Mouse (Mus musculus): ENCODE data around the gene Edem3. TPM values are rescaled to one million over a fixed set of nuclear protein-coding genes. Genes with fewer than 3 reads are reported as not detected.

The Edem3 gene
- polyA plus RNA-seq, 1 experiment, result 22.6 TPM

DNA sequence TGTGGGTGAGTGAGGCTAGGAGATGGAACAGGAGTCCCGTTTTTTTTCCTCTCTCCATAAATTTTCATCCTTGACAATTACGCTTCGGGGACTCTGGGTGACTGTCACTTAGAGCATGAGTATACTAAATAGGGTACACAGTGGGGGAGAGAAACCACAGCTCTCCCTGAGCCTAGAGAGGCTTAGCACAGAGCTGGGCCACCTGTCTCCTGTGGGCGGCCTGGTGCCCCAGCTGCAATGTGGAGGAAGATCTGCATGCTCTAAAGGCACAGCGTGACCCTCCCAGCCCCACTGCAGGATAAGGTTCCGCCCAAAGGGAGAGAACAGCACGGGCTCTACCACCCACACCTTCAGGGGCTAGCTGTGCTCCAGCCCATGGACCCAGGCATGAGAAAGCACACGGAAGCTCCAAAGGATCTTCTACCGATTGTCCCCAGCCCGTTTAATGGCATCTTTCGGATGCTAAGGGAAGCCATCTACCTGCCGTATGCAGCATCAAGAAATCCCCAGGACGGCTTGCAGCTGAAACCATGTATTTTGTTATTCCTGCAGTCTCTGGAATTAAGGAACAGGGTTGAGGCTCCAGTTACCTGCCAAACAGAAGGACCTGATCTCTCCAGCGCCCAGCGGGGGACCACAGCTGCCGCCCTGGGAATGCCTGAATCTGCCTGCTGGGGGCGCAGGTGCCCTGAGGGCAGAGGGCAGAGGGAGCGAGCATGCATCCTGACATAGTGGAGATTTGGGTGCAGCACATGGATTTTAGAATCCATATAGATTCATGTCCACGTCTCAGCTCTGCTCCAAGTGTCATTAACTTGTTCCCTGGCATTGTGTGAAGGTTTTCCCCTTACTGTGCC, 91.0 kb downstream of the Edem3 start:
- H3K9me3 ChIP-seq (replicated peaks; ENCODE audit: control insufficient read depth, insufficient read depth, low read length, poor library complexity, severe bottlenecking), result no peaks in the 10 kb centered on the region
- no peak overlapping the region for H3K27ac ChIP-seq (ENCODE audit: insufficient read depth, low read length)
- no peaks in the 10 kb centered on the region; the same call in 1 of the 2 replicates for H3K27me3 ChIP-seq (ENCODE audit: control insufficient read depth, insufficient read depth, low read length, poor library complexity, severe bottlenecking)
- no peak for TF ChIP-seq EP300 (IDR thresholded peaks at IDR 0.05; ENCODE audit: insufficient read depth, low read depth, low read length)
- TF ChIP-seq POLR2A (IDR thresholded peaks at IDR 0.05; ENCODE audit: insufficient read depth, low read length), result no peak
- TF ChIP-seq CTCF (IDR thresholded peaks at IDR 0.05; ENCODE audit: low read depth, low read length), result peak; percentile 60
- no peaks in the 10 kb centered on the region for H3K36me3 ChIP-seq (ENCODE audit: control insufficient read depth, insufficient read depth, low read length, poor library complexity, severe bottlenecking)
- no peaks in the 10 kb centered on the region for H3K4me1 ChIP-seq (ENCODE audit: control insufficient read depth, insufficient read depth, low read length)
- H3K9ac ChIP-seq (ENCODE audit: low read depth, poor library complexity, severe bottlenecking), result no peak overlapping the region
- no peak overlapping the region for H3K4me3 ChIP-seq (ENCODE audit: low read depth, low read length)

GRCm38 (mm10) chr1:151848286-151848685, 93.1 kb downstream of the Edem3 start:
- H3K4me3 ChIP-seq (ENCODE audit: low read depth, low read length), result no peak overlapping the region
- no peaks in the 10 kb centered on the region for H3K9me3 ChIP-seq (replicated peaks; ENCODE audit: control insufficient read depth, insufficient read depth, low read length, poor library complexity, severe bottlenecking)
- H3K4me1 ChIP-seq (ENCODE audit: control insufficient read depth, insufficient read depth, low read length), result no peaks in the 10 kb centered on the region

DNA sequence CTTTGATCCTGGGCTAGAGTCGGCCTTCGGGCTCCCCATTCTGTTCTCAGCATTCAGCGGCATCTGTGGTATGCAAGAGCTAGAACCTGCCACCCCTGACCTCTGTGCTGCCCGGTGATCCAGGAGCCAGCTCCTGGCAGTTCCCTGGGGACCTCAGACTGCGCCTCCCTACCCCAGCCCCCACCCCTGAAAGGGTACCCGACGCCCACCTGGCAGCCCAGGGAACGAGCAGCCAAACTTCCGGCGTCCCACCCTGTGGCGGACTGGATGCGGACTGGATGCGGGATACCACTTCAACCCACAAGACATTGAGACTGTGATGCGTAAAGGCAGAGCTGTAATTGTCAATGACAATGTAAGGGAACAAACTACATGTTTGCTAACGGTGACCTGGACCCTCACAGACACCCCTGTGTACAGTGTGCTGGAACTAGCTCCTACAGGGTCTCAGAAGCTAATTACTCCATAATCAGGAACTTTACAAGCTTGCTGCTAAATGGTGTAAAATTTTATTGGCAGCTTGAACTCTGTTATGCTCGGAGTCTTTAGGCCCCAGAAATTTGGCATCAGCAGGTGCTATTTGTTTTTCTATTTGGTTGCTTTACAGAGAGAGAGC, 94.9 kb downstream of the Edem3 start:
- no peaks in the 10 kb centered on the region for H3K36me3 ChIP-seq (ENCODE audit: control insufficient read depth, insufficient read depth, low read length, poor library complexity, severe bottlenecking)
- H3K4me1 ChIP-seq (ENCODE audit: control insufficient read depth, insufficient read depth, low read length), result no peaks in the 10 kb centered on the region
- no peak overlapping the region for H3K4me3 ChIP-seq (ENCODE audit: low read depth, low read length)
- H3K9me3 ChIP-seq (replicated peaks; ENCODE audit: control insufficient read depth, insufficient read depth, low read length, poor library complexity, severe bottlenecking), result no peaks in the 10 kb centered on the region
- TF ChIP-seq POLR2A (IDR thresholded peaks at IDR 0.05; ENCODE audit: insufficient read depth, low read length) (no peak), EP300 (IDR thresholded peaks at IDR 0.05; ENCODE audit: insufficient read depth, low read depth, low read length) (no peak), CTCF (IDR thresholded peaks at IDR 0.05; ENCODE audit: low read depth, low read length) (no peak)
- no peaks in the 10 kb centered on the region; the same call in 1 of the 2 replicates for H3K27me3 ChIP-seq (ENCODE audit: control insufficient read depth, insufficient read depth, low read length, poor library complexity, severe bottlenecking)
- no peak overlapping the region for H3K27ac ChIP-seq (ENCODE audit: insufficient read depth, low read length)
- H3K9ac ChIP-seq (ENCODE audit: low read depth, poor library complexity, severe bottlenecking), result no peak overlapping the region

More at GRCm38 (mm10) chr1:151848286-151848685, 93.1 kb downstream of the Edem3 start:
- TF ChIP-seq POLR2A (IDR thresholded peaks at IDR 0.05; ENCODE audit: insufficient read depth, low read length) (no peak), EP300 (IDR thresholded peaks at IDR 0.05; ENCODE audit: insufficient read depth, low read depth, low read length) (no peak), CTCF (IDR thresholded peaks at IDR 0.05; ENCODE audit: low read depth, low read length) (no peak)
- Histone ChIP-seq H3K27ac (ENCODE audit: insufficient read depth, low read length) (no peak overlapping the region), H3K27me3 (ENCODE audit: control insufficient read depth, insufficient read depth, low read length, poor library complexity, severe bottlenecking) (no peaks in the 10 kb centered on the region; the same call in 1 of the 2 replicates), H3K9ac (ENCODE audit: low read depth, poor library complexity, severe bottlenecking) (no peak overlapping the region), H3K36me3 (ENCODE audit: control insufficient read depth, insufficient read depth, low read length, poor library complexity, severe bottlenecking) (no peaks in the 10 kb centered on the region)

GRCm38 (mm10) chr1:151851051-151851848, 96.1 kb downstream of the Edem3 start:
- no peak for TF ChIP-seq EP300 (IDR thresholded peaks at IDR 0.05; ENCODE audit: insufficient read depth, low read depth, low read length)
- TF ChIP-seq POLR2A (IDR thresholded peaks at IDR 0.05; ENCODE audit: insufficient read depth, low read length), result no peak
- TF ChIP-seq CTCF (IDR thresholded peaks at IDR 0.05; ENCODE audit: low read depth, low read length), result no peak
- no peak overlapping the region for H3K9ac ChIP-seq (ENCODE audit: low read depth, poor library complexity, severe bottlenecking)
- no peaks in the 10 kb centered on the region; the same call in 1 of the 2 replicates for H3K27me3 ChIP-seq (ENCODE audit: control insufficient read depth, insufficient read depth, low read length, poor library complexity, severe bottlenecking)
- no peaks in the 10 kb centered on the region for H3K9me3 ChIP-seq (replicated peaks; ENCODE audit: control insufficient read depth, insufficient read depth, low read length, poor library complexity, severe bottlenecking)
- H3K27ac ChIP-seq (ENCODE audit: insufficient read depth, low read length), result no peak overlapping the region
- no peaks in the 10 kb centered on the region for H3K36me3 ChIP-seq (ENCODE audit: control insufficient read depth, insufficient read depth, low read length, poor library complexity, severe bottlenecking)
- no peak overlapping the region for H3K4me3 ChIP-seq (ENCODE audit: low read depth, low read length)
- H3K4me1 ChIP-seq (ENCODE audit: control insufficient read depth, insufficient read depth, low read length), result no peaks in the 10 kb centered on the region

- Histone ChIP-seq H3K9ac (ENCODE audit: low read depth, poor library complexity, severe bottlenecking) (no peak overlapping the region), H3K27ac (ENCODE audit: insufficient read depth, low read length) (no peak overlapping the region)
Measured at GRCm38 (mm10) chr1:151851976-151852375, 96.8 kb downstream of the Edem3 start.

More at GRCm38 (mm10) chr1:151851976-151852375, 96.8 kb downstream of the Edem3 start:
- no peaks in the 10 kb centered on the region for H3K36me3 ChIP-seq (ENCODE audit: control insufficient read depth, insufficient read depth, low read length, poor library complexity, severe bottlenecking)
- H3K27me3 ChIP-seq (ENCODE audit: control insufficient read depth, insufficient read depth, low read length, poor library complexity, severe bottlenecking), result no peaks in the 10 kb centered on the region; the same call in 1 of the 2 replicates
- no peak for TF ChIP-seq CTCF (IDR thresholded peaks at IDR 0.05; ENCODE audit: low read depth, low read length)
- no peak for TF ChIP-seq EP300 (IDR thresholded peaks at IDR 0.05; ENCODE audit: insufficient read depth, low read depth, low read length)
- no peak for TF ChIP-seq POLR2A (IDR thresholded peaks at IDR 0.05; ENCODE audit: insufficient read depth, low read length)
- no peaks in the 10 kb centered on the region for H3K4me1 ChIP-seq (ENCODE audit: control insufficient read depth, insufficient read depth, low read length)
- no peaks in the 10 kb centered on the region for H3K9me3 ChIP-seq (replicated peaks; ENCODE audit: control insufficient read depth, insufficient read depth, low read length, poor library complexity, severe bottlenecking)
- H3K4me3 ChIP-seq (ENCODE audit: low read depth, low read length), result no peak overlapping the region
